Mouse (Mus musculus): ENCODE measurements around the gene Acmsd. TPM values are rescaled to one million over a fixed set of nuclear protein-coding genes. Genes with fewer than 3 reads are reported as not detected.
"Not testable (repeated sequence)": the region's sequence is repeated elsewhere in the genome, so short reads cannot be mapped to it uniquely, and the experiment has no call there.

Acmsd gene
- polyA plus RNA-seq, 1 experiment from 2014 or later: 0.69 TPM

- Histone ChIP-seq H3K4me1 (peaks cover 4% of the 10 kb centered on the region; the same call in 1 of the 2 replicates), H3K9ac (no peak overlapping the region), H3K27me3 (replicated peaks) (no peaks in the 10 kb centered on the region), H3K36me3 (no peaks in the 10 kb centered on the region), H3K4me2 (no peak overlapping the region), H3K27ac (no peak overlapping the region), H3K4me3 (replicated peaks) (no peak overlapping the region), H3K9me3 (no peaks in the 10 kb centered on the region)
- 38% methylated on average over 11 of the region's 11 CpGs for WGBS
- no peak for ATAC-seq (ENCODE audit: insufficient read depth, low FRiP score, low read depth)
These were observed 21.3 kb downstream of the Acmsd start for GRCm38 (mm10) chr1:127750401-127751102.

- 38% methylated on average over 4 of the region's 4 CpGs for WGBS
- 0 out of 2 replicates have a peak, but pooled peaks have one; percentile 15 for ATAC-seq (ENCODE audit: insufficient read depth, low FRiP score, low read depth)
These were observed 26.6 kb downstream of the Acmsd start for GRCm38 (mm10) chr1:127755806-127756205.

GRCm38 (mm10) chr1:127756331-127757163, 27.3 kb downstream of the Acmsd start:
- Histone ChIP-seq H3K4me1 (no peaks in the 10 kb centered on the region), H3K27me3 (replicated peaks) (no peaks in the 10 kb centered on the region), H3K4me2 (no peak overlapping the region), H3K27ac (no peak overlapping the region), H3K9me3 (no peaks in the 10 kb centered on the region), H3K36me3 (no peaks in the 10 kb centered on the region), H3K4me3 (replicated peaks) (no peak overlapping the region), H3K9ac (no peak overlapping the region)
- WGBS: 60% methylated on average over 5 of the region's 5 CpGs
- peak; percentile 97 for ATAC-seq (ENCODE audit: insufficient read depth, low FRiP score, low read depth)

More at GRCm38 (mm10) chr1:127755806-127756205, 26.6 kb downstream of the Acmsd start:
- no peak overlapping the region for H3K27ac ChIP-seq
- H3K27me3 ChIP-seq (replicated peaks): no peaks in the 10 kb centered on the region
- H3K36me3 ChIP-seq: no peaks in the 10 kb centered on the region
- no peak overlapping the region for H3K4me2 ChIP-seq
- no peaks in the 10 kb centered on the region for H3K4me1 ChIP-seq
- no peak overlapping the region for H3K9ac ChIP-seq
- H3K9me3 ChIP-seq: no peaks in the 10 kb centered on the region
- H3K4me3 ChIP-seq (replicated peaks): no peak overlapping the region

GRCm38 (mm10) chr1:127757164-127757545, 27.9 kb downstream of the Acmsd start:
- not testable (repeated sequence) for H3K9ac ChIP-seq; H3K27ac ChIP-seq; H3K4me3 ChIP-seq (replicated peaks); H3K4me2 ChIP-seq; ATAC-seq (ENCODE audit: insufficient read depth, low FRiP score, low read depth); H3K9me3 ChIP-seq; H3K36me3 ChIP-seq; H3K4me1 ChIP-seq; H3K27me3 ChIP-seq (replicated peaks)
- WGBS: 90% methylated on average over 3 of the region's 3 CpGs

GRCm38 (mm10) chr1:127765468-127765867, 36.3 kb downstream of the Acmsd start:
- no peak for ATAC-seq (ENCODE audit: insufficient read depth, low FRiP score, low read depth)
- no peaks in the 10 kb centered on the region for H3K27me3 ChIP-seq (replicated peaks)

GRCm38 (mm10) chr1:127766741-127767140, 37.5 kb downstream of the Acmsd start:
- H3K4me2 ChIP-seq: no peak overlapping the region
- H3K4me3 ChIP-seq (replicated peaks): no peak overlapping the region
- no peak overlapping the region for H3K9ac ChIP-seq
- H3K9me3 ChIP-seq: no peaks in the 10 kb centered on the region
- no peaks in the 10 kb centered on the region for H3K36me3 ChIP-seq
- ATAC-seq (ENCODE audit: insufficient read depth, low FRiP score, low read depth): no peak
- 91% methylated on average over 2 of the region's 2 CpGs for WGBS
- H3K4me1 ChIP-seq: no peaks in the 10 kb centered on the region
- H3K27ac ChIP-seq: no peak overlapping the region
- H3K27me3 ChIP-seq (replicated peaks): no peaks in the 10 kb centered on the region

More at GRCm38 (mm10) chr1:127765468-127765867, 36.3 kb downstream of the Acmsd start:
- Histone ChIP-seq H3K4me1 (no peaks in the 10 kb centered on the region), H3K4me3 (replicated peaks) (no peak overlapping the region), H3K36me3 (no peaks in the 10 kb centered on the region), H3K4me2 (no peak overlapping the region), H3K9ac (no peak overlapping the region), H3K9me3 (no peaks in the 10 kb centered on the region), H3K27ac (no peak overlapping the region)
- 52% methylated on average over 2 of the region's 2 CpGs for WGBS

GRCm38 (mm10) chr1:127773198-127773802, 44.1 kb downstream of the Acmsd start:
- under 1% methylated on average over 14 of the region's 14 CpGs for WGBS
- Histone ChIP-seq H3K4me1 (peaks cover 3% of the 10 kb centered on the region; the same call in 1 of the 2 replicates), H3K9me3 (no peaks in the 10 kb centered on the region), H3K4me3 (replicated peaks) (peak overlapping the region; percentile 86), H3K4me2 (peak overlapping the region; percentile 64), H3K36me3 (no peaks in the 10 kb centered on the region), H3K27ac (peak overlapping the region; percentile 85), H3K9ac (peak overlapping the region; percentile 58), H3K27me3 (replicated peaks) (no peaks in the 10 kb centered on the region)
- ATAC-seq (ENCODE audit: insufficient read depth, low FRiP score, low read depth): peak; percentile 1; the same call in 1 of the 2 replicates

- no peaks in the 10 kb centered on the region for H3K36me3 ChIP-seq
- peak within 1 kb of the TSS; percentile 64 for H3K4me2 ChIP-seq
- WGBS: under 1% methylated on average over 63 of the region's 63 CpGs
- peak within 1 kb of the TSS; percentile 92 for H3K9ac ChIP-seq
- H3K27ac ChIP-seq: peak within 1 kb of the TSS; percentile 91
- no peaks in the 10 kb centered on the region for H3K27me3 ChIP-seq (replicated peaks)
- H3K4me3 ChIP-seq (replicated peaks): peak within 1 kb of the TSS; percentile 86
- H3K4me1 ChIP-seq: peaks cover 6% of the 10 kb centered on the region; the same call in 1 of the 2 replicates
- H3K9me3 ChIP-seq: no peaks in the 10 kb centered on the region
- peak; percentile 99 for ATAC-seq (ENCODE audit: insufficient read depth, low FRiP score, low read depth)
These were observed 44.7 kb downstream of the Acmsd start, which contains the start of gene Ccnt2 for GRCm38 (mm10) chr1:127773803-127774500. TSS of gene Ccnt2 (plus strand) at chr1:127774164.

- ATAC-seq (ENCODE audit: insufficient read depth, low FRiP score, low read depth): 0 out of 2 replicates have a peak, but pooled peaks have one; percentile 5
These were observed 45.3 kb downstream of the Acmsd start for GRCm38 (mm10) chr1:127774501-127774880.

GRCm38 (mm10) chr1:127775206-127775720, 46.0 kb downstream of the Acmsd start:
- Histone ChIP-seq H3K4me1 (peaks cover 6% of the 10 kb centered on the region; the same call in 1 of the 2 replicates), H3K27me3 (replicated peaks) (no peaks in the 10 kb centered on the region), H3K9ac (peak overlapping the region; percentile 92; the same call in 1 of the 2 replicates), H3K9me3 (no peaks in the 10 kb centered on the region), H3K27ac (no peak overlapping the region), H3K36me3 (no peaks in the 10 kb centered on the region), H3K4me3 (replicated peaks) (peak overlapping the region; percentile 86), H3K4me2 (peak overlapping the region; percentile 59)
- ATAC-seq (ENCODE audit: insufficient read depth, low FRiP score, low read depth): no peak
- WGBS: 8% methylated on average over 10 of the region's 10 CpGs

More at GRCm38 (mm10) chr1:127774501-127774880, 45.3 kb downstream of the Acmsd start:
- H3K27ac ChIP-seq: peak overlapping the region; percentile 91
- WGBS: 0% methylated on average over 31 of the region's 31 CpGs
- no peaks in the 10 kb centered on the region for H3K27me3 ChIP-seq (replicated peaks)
- H3K4me1 ChIP-seq: peaks cover 6% of the 10 kb centered on the region; the same call in 1 of the 2 replicates
- no peaks in the 10 kb centered on the region for H3K9me3 ChIP-seq
- peak overlapping the region; percentile 92 for H3K9ac ChIP-seq
- peak overlapping the region; percentile 86 for H3K4me3 ChIP-seq (replicated peaks)
- H3K36me3 ChIP-seq: no peaks in the 10 kb centered on the region
- H3K4me2 ChIP-seq: peak overlapping the region; percentile 59

GRCm38 (mm10) chr1:127776246-127776645, 47.0 kb downstream of the Acmsd start:
- Histone ChIP-seq H3K9me3 (no peaks in the 10 kb centered on the region), H3K4me3 (replicated peaks) (peak overlapping the region; percentile 14; the same call in 1 of the 2 replicates), H3K27me3 (replicated peaks) (no peaks in the 10 kb centered on the region), H3K36me3 (no peaks in the 10 kb centered on the region), H3K27ac (no peak overlapping the region; the same call in 1 of the 2 replicates), H3K9ac (no peak overlapping the region), H3K4me1 (peaks cover 6% of the 10 kb centered on the region; the same call in 1 of the 2 replicates), H3K4me2 (peak overlapping the region; percentile 37)
- WGBS: 49% methylated on average over 6 of the region's 6 CpGs
- no peak for ATAC-seq (ENCODE audit: insufficient read depth, low FRiP score, low read depth)
